Mouse (Mus musculus) olfactory bulb, adult 2 months (tissue): Measurements from ENCODE around the gene Ero1lb.

Experiments used
- CTCF ChIP-seq: fragments of 200-500 bp; IDR thresholded peaks from 2 replicates; pipeline ENCODE4 v1.5.1; 2012; ENCODE audit warnings: low read depth, mild to moderate bottlenecking, low read length, moderate library complexity; ENCODE audit not compliant: insufficient read depth
- POLR2A ChIP-seq: fragments of 200-500 bp; IDR thresholded peaks from 2 replicates; pipeline ENCODE4 v1.6.1; 2012; ENCODE audit warnings: mild to moderate bottlenecking, low read depth, low read length, moderate library complexity; ENCODE audit not compliant: insufficient read depth

DNA sequence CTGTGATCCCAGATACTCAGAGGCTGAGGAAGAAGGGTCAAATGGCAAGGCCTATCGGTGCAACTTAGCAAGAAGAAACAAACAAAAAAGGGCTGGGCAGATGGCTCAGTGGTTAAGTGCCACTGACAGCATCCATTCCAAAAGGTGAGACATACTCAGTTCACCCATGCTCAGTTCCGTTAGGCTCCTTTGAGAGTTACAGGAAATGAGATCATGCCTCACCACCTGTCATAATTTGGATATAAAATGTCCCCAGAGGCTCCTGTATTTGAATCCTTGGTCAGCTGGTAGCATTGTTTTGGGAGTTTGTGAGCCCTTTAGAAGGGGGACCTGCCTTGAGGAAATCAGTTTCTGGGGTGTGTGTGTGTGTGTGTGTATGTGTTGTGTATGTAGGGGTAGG, 3.9 kb upstream of the Ero1lb start:
- no peak for TF ChIP-seq CTCF
- TF ChIP-seq POLR2A: no peak
